Mouse (Mus musculus): ENCODE data around the gene Ntn5. TPM values are rescaled to one million over a fixed set of nuclear protein-coding genes. Genes with fewer than 3 reads are reported as not detected.
"Not testable (repeated sequence)": the region's sequence is repeated elsewhere in the genome, so short reads cannot be mapped to it uniquely, and the experiment has no call there.

Ntn5 gene
- polyA plus RNA-seq, 2 experiments: 0.59 to 1.3 TPM

GRCm38 (mm10) chr7:45645591-45645971 is 38.2 kb upstream of the Ntn5 start:
- no peak overlapping the region for H3K27ac ChIP-seq (replicated peaks; ENCODE audit: low read depth, low read length)
- H3K4me1 ChIP-seq (ENCODE audit: control insufficient read depth, insufficient read depth, low read length): peaks cover 28% of the 10 kb centered on the region
- no peaks in the 10 kb centered on the region for H3K36me3 ChIP-seq (ENCODE audit: control insufficient read depth, insufficient read depth, low read length)
- no peak overlapping the region for H3K4me2 ChIP-seq (replicated peaks; ENCODE audit: low read depth, low read length, severe bottlenecking)
- TF ChIP-seq POLR2A (IDR thresholded peaks at IDR 0.05; ENCODE audit: borderline replicate concordance, extremely low read depth, insufficient read depth, insufficient read length): no peak
- ATAC-seq (ENCODE audit: low FRiP score, low read depth) (no peak), DNase-seq (ENCODE audit: low spot score) (no peak)
- H3K9me3 ChIP-seq (ENCODE audit: control insufficient read depth, low read length): no peaks in the 10 kb centered on the region
- no peak overlapping the region for H3K9ac ChIP-seq (ENCODE audit: low read depth, low read length, severe bottlenecking)
- no peaks in the 10 kb centered on the region for H3K27me3 ChIP-seq (ENCODE audit: control insufficient read depth, insufficient read depth, low read length)
- WGBS: 81% methylated on average over 7 of the region's 7 CpGs
- no peak overlapping the region for H3K4me3 ChIP-seq (replicated peaks; ENCODE audit: low read length)

- DNase-seq (ENCODE audit: low spot score): no peak
- no peak for ATAC-seq (ENCODE audit: low FRiP score, low read depth)
- no peak overlapping the region for H3K27ac ChIP-seq (replicated peaks; ENCODE audit: low read depth, low read length)
- H3K9ac ChIP-seq (ENCODE audit: low read depth, low read length, severe bottlenecking): no peak overlapping the region
- H3K9me3 ChIP-seq (ENCODE audit: control insufficient read depth, low read length): no peaks in the 10 kb centered on the region
- H3K36me3 ChIP-seq (ENCODE audit: control insufficient read depth, insufficient read depth, low read length): no peaks in the 10 kb centered on the region
- WGBS: 82% methylated on average over 4 of the region's 4 CpGs
- H3K4me3 ChIP-seq (replicated peaks; ENCODE audit: low read length): no peak overlapping the region
- H3K4me1 ChIP-seq (ENCODE audit: control insufficient read depth, insufficient read depth, low read length): peaks cover 18% of the 10 kb centered on the region
- H3K27me3 ChIP-seq (ENCODE audit: control insufficient read depth, insufficient read depth, low read length): no peaks in the 10 kb centered on the region
- no peak for TF ChIP-seq POLR2A (IDR thresholded peaks at IDR 0.05; ENCODE audit: borderline replicate concordance, extremely low read depth, insufficient read depth, insufficient read length)
- H3K4me2 ChIP-seq (replicated peaks; ENCODE audit: low read depth, low read length, severe bottlenecking): no peak overlapping the region
Measured at GRCm38 (mm10) chr7:45646671-45647070, 37.2 kb upstream of the Ntn5 start.

GRCm38 (mm10) chr7:45649351-45649750 is 34.5 kb upstream of the Ntn5 start:
- Histone ChIP-seq H3K4me2 (replicated peaks; ENCODE audit: low read depth, low read length, severe bottlenecking) (no peak overlapping the region), H3K4me1 (ENCODE audit: control insufficient read depth, insufficient read depth, low read length) (0 out of 2 replicates have a peak, but pooled peaks cover 4% of the 10 kb centered on the region), H3K27me3 (ENCODE audit: control insufficient read depth, insufficient read depth, low read length) (no peaks in the 10 kb centered on the region), H3K27ac (replicated peaks; ENCODE audit: low read depth, low read length) (no peak overlapping the region), H3K9me3 (ENCODE audit: control insufficient read depth, low read length) (no peaks in the 10 kb centered on the region), H3K9ac (ENCODE audit: low read depth, low read length, severe bottlenecking) (no peak overlapping the region), H3K36me3 (ENCODE audit: control insufficient read depth, insufficient read depth, low read length) (no peaks in the 10 kb centered on the region), H3K4me3 (replicated peaks; ENCODE audit: low read length) (no peak overlapping the region)
- DNase-seq (ENCODE audit: low spot score) (no peak), ATAC-seq (ENCODE audit: low FRiP score, low read depth) (no peak)
- TF ChIP-seq POLR2A (IDR thresholded peaks at IDR 0.05; ENCODE audit: borderline replicate concordance, extremely low read depth, insufficient read depth, insufficient read length): no peak
- 76% methylated on average over 8 of the region's 8 CpGs for WGBS

GRCm38 (mm10) chr7:45650484-45650883 is 33.3 kb upstream of the Ntn5 start:
- not testable (repeated sequence) for ATAC-seq (ENCODE audit: low FRiP score, low read depth)
- WGBS: 93% methylated on average over 18 of the region's 20 CpGs

GRCm38 (mm10) chr7:45654424-45655047 is 29.3 kb upstream of the Ntn5 start:
- no peak overlapping the region for H3K9ac ChIP-seq (ENCODE audit: low read depth, low read length, severe bottlenecking)
- WGBS: 36% methylated on average over 17 of the region's 17 CpGs
- H3K4me3 ChIP-seq (replicated peaks; ENCODE audit: low read length): no peak overlapping the region
- no peak overlapping the region for H3K27ac ChIP-seq (replicated peaks; ENCODE audit: low read depth, low read length)
- DNase-seq (ENCODE audit: low spot score) (peak; percentile 19), ATAC-seq (ENCODE audit: low FRiP score, low read depth) (peak; percentile 23; the same call in 1 of the 2 replicates)
- no peaks in the 10 kb centered on the region for H3K4me1 ChIP-seq (ENCODE audit: control insufficient read depth, insufficient read depth, low read length)
- no peak for TF ChIP-seq POLR2A (IDR thresholded peaks at IDR 0.05; ENCODE audit: borderline replicate concordance, extremely low read depth, insufficient read depth, insufficient read length)
- no peaks in the 10 kb centered on the region for H3K27me3 ChIP-seq (ENCODE audit: control insufficient read depth, insufficient read depth, low read length)
- H3K36me3 ChIP-seq (ENCODE audit: control insufficient read depth, insufficient read depth, low read length): no peaks in the 10 kb centered on the region
- no peaks in the 10 kb centered on the region for H3K9me3 ChIP-seq (ENCODE audit: control insufficient read depth, low read length)
- H3K4me2 ChIP-seq (replicated peaks; ENCODE audit: low read depth, low read length, severe bottlenecking): no peak overlapping the region; the same call in 1 of the 2 replicates

More at GRCm38 (mm10) chr7:45650484-45650883, 33.3 kb upstream of the Ntn5 start:
- DNase-seq (ENCODE audit: low spot score); H3K4me1 ChIP-seq (ENCODE audit: control insufficient read depth, insufficient read depth, low read length); H3K9ac ChIP-seq (ENCODE audit: low read depth, low read length, severe bottlenecking); H3K9me3 ChIP-seq (ENCODE audit: control insufficient read depth, low read length); H3K36me3 ChIP-seq (ENCODE audit: control insufficient read depth, insufficient read depth, low read length); H3K27me3 ChIP-seq (ENCODE audit: control insufficient read depth, insufficient read depth, low read length); H3K27ac ChIP-seq (replicated peaks; ENCODE audit: low read depth, low read length); H3K4me2 ChIP-seq (replicated peaks; ENCODE audit: low read depth, low read length, severe bottlenecking); H3K4me3 ChIP-seq (replicated peaks; ENCODE audit: low read length): not testable (repeated sequence)

All from limb, embryonic 14.5 days (tissue).